Mouse (Mus musculus) cerebellum, adult (tissue): ENCODE measurements around the gene Ccdc22.

Experiments used
- ATAC-seq: cut with Nextera tagmentation; 2 replicates; pipeline ENCODE4 v1.9.2; 2017; ENCODE audit warnings: mild to moderate bottlenecking, moderate library complexity, mixed read lengths; ENCODE audit not compliant: insufficient number of reproducible peaks, low FRiP score, low TSS enrichment

The Ccdc22 gene

DNA sequence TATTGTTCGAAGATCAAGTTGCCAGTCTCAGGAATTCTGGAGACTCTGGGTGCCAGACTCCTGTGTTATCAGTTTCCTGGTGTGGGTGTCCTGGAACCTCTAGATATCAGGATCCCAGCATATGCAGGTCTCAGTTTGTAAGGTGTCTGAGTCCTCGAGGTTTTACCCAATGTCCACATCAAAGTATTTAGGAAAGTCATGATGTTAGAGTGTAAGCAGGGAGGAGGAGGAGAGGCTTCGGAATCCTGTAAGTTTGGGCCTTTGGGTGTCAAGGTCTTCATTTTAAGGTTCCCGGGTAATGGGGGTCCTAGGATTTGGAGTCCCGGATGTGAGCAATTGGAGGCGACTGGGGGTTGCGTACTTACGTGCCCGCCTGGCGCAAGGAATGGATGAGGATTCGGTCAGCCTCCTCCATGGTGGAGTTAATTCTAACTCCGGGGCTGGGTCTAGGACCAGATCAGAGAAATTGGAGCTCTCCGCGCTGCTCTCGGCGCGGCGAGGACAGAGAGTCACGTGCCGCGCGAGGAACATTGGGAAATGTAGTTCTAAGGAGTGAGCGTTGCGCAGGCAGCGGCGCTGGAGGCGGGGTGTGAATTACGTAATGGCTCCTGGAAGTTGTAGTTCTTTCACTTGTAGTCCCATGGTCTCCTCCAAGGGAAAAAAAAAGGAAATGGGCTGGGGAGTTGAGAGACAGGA, at the start of gene Ccdc22:
Gene Ccdc22 (minus strand): TSS at position 639 of the 696 bp plus-strand sequence.
- peak; percentile 92 for ATAC-seq

DNA sequence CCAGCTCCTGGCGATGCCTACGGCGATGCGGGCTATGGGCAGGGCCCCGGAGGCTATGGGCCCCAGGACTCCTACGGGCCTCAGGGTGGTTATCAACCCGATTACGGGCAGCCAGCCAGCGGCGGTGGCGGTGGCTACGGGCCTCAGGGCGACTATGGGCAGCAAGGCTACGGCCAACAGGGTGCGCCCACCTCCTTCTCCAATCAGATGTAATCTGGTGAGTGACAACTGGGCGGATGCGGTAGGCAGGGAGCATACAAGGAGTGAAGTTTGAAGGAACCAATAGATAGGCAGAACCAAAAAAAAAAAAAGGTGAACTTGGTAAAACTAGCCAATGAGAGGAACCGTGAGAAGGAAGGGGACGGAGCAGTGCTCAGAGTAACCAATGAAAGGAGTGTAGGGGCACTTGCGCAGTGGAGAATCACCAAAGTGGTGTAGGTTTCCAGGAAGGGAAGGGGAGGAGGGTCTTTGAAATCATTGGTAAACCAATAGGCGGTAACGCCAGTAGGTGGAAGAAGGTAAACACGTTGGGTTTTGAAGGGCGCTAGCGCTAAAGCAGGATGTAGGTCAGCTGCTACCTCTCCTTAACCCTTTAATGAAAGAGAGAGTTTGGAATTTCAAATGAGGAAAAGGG, 43.5 kb upstream of the Ccdc22 start:
- peak; percentile 94 for ATAC-seq

DNA sequence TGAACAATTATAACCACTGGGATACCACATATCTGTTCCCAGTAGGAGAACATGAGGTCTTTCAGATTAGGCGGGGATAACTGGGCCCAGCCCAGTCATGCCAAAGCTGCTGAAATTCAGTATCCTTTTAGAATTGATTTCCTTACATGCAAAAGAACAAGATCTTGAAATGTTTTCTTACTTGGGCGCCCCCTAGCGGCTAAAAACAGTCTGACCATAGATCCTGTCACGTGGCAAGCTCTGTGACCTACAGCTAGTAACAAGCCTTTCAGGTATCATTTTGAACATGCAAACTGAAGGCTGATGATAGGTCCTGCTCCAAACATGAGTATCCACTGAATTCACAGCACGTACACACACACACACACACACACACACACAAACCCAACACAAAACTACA, 40.0 kb upstream of the Ccdc22 start:
- no peak for ATAC-seq

DNA sequence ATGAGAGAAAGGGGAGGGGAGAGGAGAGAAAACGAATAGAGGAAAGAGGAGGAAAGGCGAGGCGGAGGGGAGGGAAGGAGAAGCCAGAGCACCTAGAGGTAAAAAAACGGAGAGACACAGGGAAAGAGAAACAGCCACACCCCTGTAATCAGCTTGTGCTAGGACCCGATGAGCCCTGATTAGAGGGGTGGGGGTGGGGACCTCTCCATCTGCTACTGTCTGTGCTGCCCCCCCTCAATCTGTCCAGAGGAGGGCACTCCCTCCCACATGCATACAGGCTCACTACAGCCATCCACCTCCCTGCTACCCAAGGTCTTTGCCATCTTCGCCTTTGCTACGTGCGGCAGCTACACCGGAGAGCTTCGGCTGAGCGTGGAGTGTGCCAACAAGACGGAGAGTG, 35.5 kb upstream of the Ccdc22 start:
- no peak for ATAC-seq

- 0 out of 2 replicates have a peak, but pooled peaks have one; percentile 10 for ATAC-seq
These were observed 34.4 kb upstream of the Ccdc22 start for GRCm38 (mm10) chrX:7639536-7640325.

- ATAC-seq: peak; percentile 66
These were observed 33.2 kb upstream of the Ccdc22 start, which contains the start of gene Syp for GRCm38 (mm10) chrX:7638401-7639091. TSS of gene Syp (plus strand) at chrX:7638471.

- ATAC-seq: no peak
These were observed 29.8 kb upstream of the Ccdc22 start for GRCm38 (mm10) chrX:7635101-7635500.

- ATAC-seq: no peak
These were observed 27.2 kb upstream of the Ccdc22 start for GRCm38 (mm10) chrX:7632560-7632959.

DNA sequence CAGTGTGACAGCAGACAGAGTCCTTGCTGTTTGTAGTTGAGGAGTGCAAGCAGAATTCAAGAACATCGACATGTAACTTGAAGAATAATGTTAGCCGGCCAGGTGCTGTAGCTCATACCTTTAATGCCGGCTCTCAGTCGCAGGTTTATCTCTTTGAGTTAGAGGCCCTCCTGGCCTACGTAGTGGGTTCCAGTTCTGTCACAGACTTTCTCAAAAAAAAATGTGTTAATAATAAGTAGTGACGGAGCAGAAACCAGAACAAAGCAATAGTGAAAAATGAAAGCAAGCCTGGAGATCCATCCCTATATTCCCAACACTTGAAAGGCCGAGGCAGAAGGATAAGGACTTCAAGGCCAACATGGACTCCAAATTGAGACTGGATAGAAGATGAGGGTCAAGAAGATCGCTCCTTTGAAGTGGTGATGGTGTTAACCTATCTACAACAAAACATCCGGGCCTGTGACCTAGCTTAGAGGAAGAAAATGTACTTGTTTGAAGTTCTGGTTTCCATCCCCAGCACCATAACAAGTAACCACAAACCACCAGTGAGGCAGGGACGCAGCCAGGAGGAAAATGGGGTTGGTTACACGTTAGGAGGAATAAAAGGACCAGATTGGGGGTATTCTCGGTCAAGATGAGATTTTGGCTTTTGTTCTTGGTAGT, 12.7 kb upstream of the Ccdc22 start:
- no peak for ATAC-seq

DNA sequence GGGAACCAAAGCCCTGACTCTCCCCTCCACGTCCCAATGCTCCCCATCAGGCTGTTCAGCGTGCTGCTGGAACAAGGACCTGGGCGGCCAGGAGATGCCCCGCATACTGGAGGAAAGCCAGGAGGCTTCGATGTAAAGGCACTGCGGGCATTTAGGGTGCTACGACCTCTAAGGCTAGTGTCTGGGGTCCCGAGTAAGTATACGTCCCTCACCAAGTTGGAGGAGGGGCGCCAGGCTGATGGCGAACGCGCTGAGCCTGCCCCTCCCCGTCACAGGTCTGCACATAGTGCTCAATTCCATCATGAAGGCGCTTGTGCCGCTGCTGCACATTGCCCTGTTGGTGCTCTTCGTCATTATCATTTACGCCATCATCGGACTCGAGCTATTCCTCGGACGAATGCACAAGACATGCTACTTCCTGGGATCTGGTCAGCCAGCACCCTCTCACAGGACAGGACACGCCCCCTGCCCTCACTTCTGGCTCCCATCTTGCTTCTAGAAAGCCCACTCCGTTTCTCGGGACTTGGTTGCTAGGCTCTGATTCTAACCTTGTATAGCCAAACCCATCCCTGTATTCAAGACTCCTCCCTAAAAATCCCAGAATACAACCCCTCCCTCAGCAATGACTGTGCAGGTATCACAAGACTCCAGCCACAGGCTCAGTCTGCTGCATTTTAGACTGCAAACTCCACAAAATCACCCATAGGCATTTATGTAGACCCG, 5.4 kb upstream of the Ccdc22 start:
- peak; percentile 58; the same call in 1 of the 2 replicates for ATAC-seq

GRCm38 (mm10) chrX:7610035-7610434, 4.7 kb upstream of the Ccdc22 start:
- ATAC-seq: 0 out of 2 replicates have a peak, but pooled peaks have one; percentile 32

- no peak for ATAC-seq
These were observed 1.5 kb upstream of the Ccdc22 start, which contains the start of gene Cacna1f for GRCm38 (mm10) chrX:7606783-7607182. TSS of gene Cacna1f (plus strand) at chrX:7607083.

- no peak for ATAC-seq
These were observed 241 bp upstream of the Ccdc22 start for GRCm38 (mm10) chrX:7605575-7605941.

DNA sequence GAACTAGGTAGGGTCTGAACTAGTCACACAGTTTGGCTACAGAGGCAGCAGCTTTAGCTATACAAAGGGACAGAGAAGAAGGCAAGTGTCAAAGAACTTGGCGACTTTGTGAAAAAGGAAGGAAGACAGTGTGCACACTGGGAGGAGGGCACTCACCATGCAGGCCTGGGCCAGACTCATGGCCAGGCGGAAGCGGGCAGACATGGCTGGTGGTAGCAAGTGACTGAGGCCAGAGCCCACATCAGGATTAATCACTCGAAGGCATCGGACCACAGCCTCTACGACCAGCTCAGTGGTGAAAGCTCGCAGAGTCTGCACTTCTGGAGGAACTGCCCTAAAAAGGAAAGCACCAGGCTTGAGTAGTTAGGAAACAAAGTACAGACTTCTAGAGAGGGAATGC, 1.3 kb downstream of the Ccdc22 start:
- ATAC-seq: no peak

DNA sequence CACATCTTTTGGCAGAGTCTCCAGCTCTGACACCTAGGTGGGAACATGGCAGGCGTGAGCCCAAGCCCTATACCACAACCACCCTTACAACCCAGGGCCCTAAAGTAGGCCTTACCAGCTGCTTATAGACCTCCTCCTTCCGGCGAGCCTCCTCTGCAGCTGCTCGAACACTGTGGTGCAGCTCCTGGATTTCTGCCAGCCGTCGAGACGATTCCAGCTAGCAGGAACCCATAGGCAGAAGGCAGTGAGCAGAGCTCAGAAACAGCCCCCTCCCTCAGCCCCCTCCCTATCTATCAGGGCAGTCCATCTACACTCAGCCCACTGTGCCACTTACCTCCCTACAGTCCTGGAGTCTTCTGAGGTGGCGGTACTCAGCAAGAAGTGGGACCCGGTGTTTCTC, 9.9 kb downstream of the Ccdc22 start:
- ATAC-seq: no peak

- no peak for ATAC-seq
These were observed 19.0 kb downstream of the Ccdc22 start for GRCm38 (mm10) chrX:7586356-7586755.

DNA sequence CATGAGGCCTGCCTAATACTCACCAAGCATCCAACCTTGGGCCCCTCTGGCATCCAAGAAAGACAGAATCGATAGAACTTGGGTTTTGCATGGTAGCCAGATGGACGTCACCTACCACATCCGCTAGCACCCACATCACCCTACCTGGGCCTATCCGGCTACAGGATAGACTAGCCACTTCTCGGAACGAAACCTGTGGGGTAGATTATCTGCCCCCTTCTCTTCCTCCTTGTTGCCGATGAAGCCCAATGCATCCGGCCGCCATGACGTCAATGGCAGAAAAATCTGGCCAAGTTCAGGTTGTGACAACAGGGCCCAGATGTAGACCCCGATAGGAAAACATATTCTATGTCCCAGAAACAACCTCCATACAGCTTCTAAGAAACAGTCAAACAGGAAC, 21.4 kb downstream of the Ccdc22 start:
- no peak for ATAC-seq

DNA sequence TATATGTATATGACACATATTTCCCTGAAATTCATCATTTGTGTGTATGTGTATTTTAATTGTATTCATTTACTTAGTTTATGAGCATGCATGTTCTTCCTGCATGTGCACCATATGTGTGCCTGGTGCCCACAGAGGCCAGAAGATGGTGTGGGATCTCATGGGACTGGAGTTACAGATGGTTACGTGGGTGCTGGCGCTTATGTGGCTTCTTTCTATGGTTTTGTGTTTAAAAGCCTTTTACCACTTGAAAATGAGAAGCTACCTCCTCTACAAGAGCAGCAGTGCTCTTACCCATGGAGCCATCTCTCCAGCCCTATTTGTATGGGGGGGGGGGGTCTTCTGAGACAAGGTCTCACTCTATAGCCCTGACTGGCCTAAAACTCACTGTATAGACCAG, 24.2 kb downstream of the Ccdc22 start:
- ATAC-seq: no peak

DNA sequence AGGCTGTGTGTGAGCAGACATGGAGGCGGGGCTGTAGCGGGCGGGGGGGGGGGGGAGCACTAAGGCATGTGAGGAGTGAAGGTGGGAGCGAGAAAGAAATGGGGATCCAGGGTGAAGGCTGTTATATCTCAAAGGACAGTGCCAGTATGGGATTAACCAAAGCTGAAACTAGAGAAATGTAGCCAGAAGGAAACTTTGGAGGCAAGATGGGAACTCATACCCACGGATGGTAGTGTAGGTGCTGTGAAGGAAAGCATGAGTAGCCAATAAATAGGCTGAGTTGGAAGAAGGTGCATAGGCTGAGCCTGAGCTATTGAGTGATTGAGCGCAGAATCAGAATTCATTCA, 30.5 kb downstream of the Ccdc22 start:
- 0 out of 2 replicates have a peak, but pooled peaks have one; percentile 2 for ATAC-seq
